Mouse (Mus musculus) lung, embryonic 16.5 days (tissue): ENCODE measurements around the gene Olfr667. TPM values are rescaled to one million over a fixed set of nuclear protein-coding genes. Genes with fewer than 3 reads are reported as not detected.
"Not testable (repeated sequence)": the region's sequence is repeated elsewhere in the genome, so short reads cannot be mapped to it uniquely, and the experiment has no call there.

Experiments
- ATAC-seq: fragments of 200-750 bp; cut with Nextera tagmentation; 2 replicates; pipeline ENCODE4 v1.8.0; 2017; ENCODE audit warnings: low read depth, mild to moderate bottlenecking, moderate library complexity
- H3K27ac ChIP-seq: fragments of 300-500 bp; sonication (generic); 2 replicates; pipeline ENCODE4 v1.5.1; 2014; ENCODE audit warnings: mild to moderate bottlenecking, control low read depth, low read length
- H3K27me3 ChIP-seq: fragments of 300-500 bp; sonication (generic); 2 replicates; pipeline ENCODE4 v1.6.1; 2014; ENCODE audit warnings: low read depth, low read length, mixed read lengths; ENCODE audit not compliant: control insufficient read depth, insufficient read depth
- H3K36me3 ChIP-seq: fragments of 300-500 bp; sonication (generic); 2 replicates; pipeline ENCODE4 v1.6.1; 2014; ENCODE audit warnings: low read length; ENCODE audit not compliant: control insufficient read depth, insufficient read depth
- H3K4me1 ChIP-seq: fragments of 300-500 bp; sonication (generic); replicated peaks from 2 replicates; pipeline ENCODE4 v1.6.1; 2014; ENCODE audit warnings: low read length, mixed read lengths; ENCODE audit not compliant: control insufficient read depth, insufficient read depth
- H3K4me2 ChIP-seq: fragments of 300-500 bp; sonication (generic); 2 replicates; pipeline ENCODE4 v1.6.1; 2014; ENCODE audit warnings: low read depth, low read length, control low read depth
- H3K4me3 ChIP-seq: fragments of 300-500 bp; sonication (generic); 2 replicates; pipeline ENCODE4 v1.5.1; 2014; ENCODE audit warnings: mild to moderate bottlenecking, low read length, control low read depth
- H3K9ac ChIP-seq: fragments of 300-500 bp; sonication (generic); 2 replicates; pipeline ENCODE4 v1.6.1; 2014; ENCODE audit warnings: low read length, control low read depth
- H3K9me3 ChIP-seq: fragments of 300-500 bp; sonication (generic); 2 replicates; pipeline ENCODE4 v1.6.1; 2016; ENCODE audit warnings: low read length; ENCODE audit not compliant: control insufficient read depth
- WGBS: fragments of 180-500 bp; shearing (Covaris S2); extraction: QIAGEN DNeasy Blood & Tissue Kit; methylation state at CpG from one replicate; pipeline ENCODE4 v1.1.7; 2014; 5-methylcytosine and 5-hydroxymethylcytosine counted together
- polyA plus RNA-seq: library from polyadenylated mRNA; unstranded; fragments of >200 nt; fragmentation: Nextera tagmentation; extraction: Ambion mirVana; gene quantifications from 2 replicates; pipeline ENCODE4 v1.2.1, GENCODE M21; 2015

Olfr667 gene
- polyA plus RNA-seq, result not detected in 2 replicates

- ATAC-seq, result no peak
- no peak within 1 kb of the TSS for H3K4me2 ChIP-seq
- H3K9me3 ChIP-seq, result no peaks in the 10 kb centered on the region
- no peaks in the 10 kb centered on the region for H3K27me3 ChIP-seq
- no peaks in the 10 kb centered on the region for H3K36me3 ChIP-seq
- H3K4me1 ChIP-seq, result no peaks in the 10 kb centered on the region
- no peak within 1 kb of the TSS for H3K9ac ChIP-seq
- H3K27ac ChIP-seq, result no peak within 1 kb of the TSS
- 76% methylated on average over 1 of the region's 1 CpGs for WGBS
- no peak within 1 kb of the TSS for H3K4me3 ChIP-seq
Measured at GRCm38 (mm10) chr7:104921382-104921781, at the start of gene Olfr667. Olfr667 (minus strand) TSS chr7:104921482.

- Histone ChIP-seq H3K4me2 (no peak within 1 kb of the TSS), H3K27ac (no peak within 1 kb of the TSS), H3K9me3 (no peaks in the 10 kb centered on the region), H3K36me3 (no peaks in the 10 kb centered on the region), H3K4me1 (no peaks in the 10 kb centered on the region), H3K9ac (no peak within 1 kb of the TSS), H3K4me3 (no peak within 1 kb of the TSS), H3K27me3 (no peaks in the 10 kb centered on the region)
- 24% methylated on average over 1 of the region's 1 CpGs for WGBS
- ATAC-seq, result no peak
Measured at GRCm38 (mm10) chr7:104962520-104962919, 41.2 kb upstream of the Olfr667 start, which contains the start of gene Olfr670. Olfr670 (minus strand) TSS chr7:104962620.

GRCm38 (mm10) chr7:104950234-104950633 lies 29.0 kb upstream of the Olfr667 start:
- H3K4me1 ChIP-seq, H3K27ac ChIP-seq, H3K4me3 ChIP-seq, H3K36me3 ChIP-seq, ATAC-seq, H3K27me3 ChIP-seq, H3K9ac ChIP-seq, H3K4me2 ChIP-seq, H3K9me3 ChIP-seq: not testable (repeated sequence)
- WGBS, result 86% methylated on average over 16 of the region's 16 CpGs

GRCm38 (mm10) chr7:104933940-104934339 lies 12.7 kb upstream of the Olfr667 start, which contains the start of gene Olfr669:
Olfr669 (plus strand) TSS chr7:104934240.
- Histone ChIP-seq H3K36me3 (no peaks in the 10 kb centered on the region), H3K4me2 (no peak within 1 kb of the TSS), H3K27ac (no peak within 1 kb of the TSS), H3K9me3 (no peaks in the 10 kb centered on the region), H3K27me3 (no peaks in the 10 kb centered on the region), H3K9ac (no peak within 1 kb of the TSS), H3K4me1 (no peaks in the 10 kb centered on the region), H3K4me3 (no peak within 1 kb of the TSS)
- no peak for ATAC-seq
- 91% methylated on average over 1 of the region's 1 CpGs for whole genome bisulfite sequencing

GRCm38 (mm10) chr7:104927957-104928356 lies 6.7 kb upstream of the Olfr667 start, which contains the start of gene Olfr668:
Olfr668 (minus strand) TSS chr7:104928057.
- WGBS, result 77% methylated on average over 1 of the region's 1 CpGs
- H3K4me1 ChIP-seq, result no peaks in the 10 kb centered on the region
- no peak within 1 kb of the TSS for H3K4me2 ChIP-seq
- no peaks in the 10 kb centered on the region for H3K36me3 ChIP-seq
- no peak for ATAC-seq
- no peaks in the 10 kb centered on the region for H3K27me3 ChIP-seq
- no peak within 1 kb of the TSS for H3K27ac ChIP-seq
- no peaks in the 10 kb centered on the region for H3K9me3 ChIP-seq
- H3K9ac ChIP-seq, result no peak within 1 kb of the TSS
- H3K4me3 ChIP-seq, result no peak within 1 kb of the TSS

GRCm38 (mm10) chr7:104895852-104896251 lies 25.4 kb downstream of the Olfr667 start, which contains the start of gene Olfr666:
Olfr666 (minus strand) TSS chr7:104895952.
- WGBS, result 79% methylated on average over 2 of the region's 2 CpGs

GRCm38 (mm10) chr7:104877731-104878130 lies 43.6 kb downstream of the Olfr667 start, which contains the start of gene Olfr665:
Olfr665 (plus strand) TSS chr7:104878031.
- Histone ChIP-seq H3K4me2 (no peak within 1 kb of the TSS), H3K9me3 (no peaks in the 10 kb centered on the region), H3K27ac (no peak within 1 kb of the TSS), H3K27me3 (no peaks in the 10 kb centered on the region), H3K4me3 (no peak within 1 kb of the TSS), H3K36me3 (no peaks in the 10 kb centered on the region), H3K4me1 (no peaks in the 10 kb centered on the region), H3K9ac (no peak within 1 kb of the TSS)
- no peak for ATAC-seq
- WGBS, result 25% methylated on average over 1 of the region's 1 CpGs

More at GRCm38 (mm10) chr7:104895852-104896251, 25.4 kb downstream of the Olfr667 start, which contains the start of gene Olfr666:
- no peaks in the 10 kb centered on the region for H3K4me1 ChIP-seq
- H3K36me3 ChIP-seq, result no peaks in the 10 kb centered on the region
- H3K4me3 ChIP-seq, result no peak within 1 kb of the TSS
- H3K9me3 ChIP-seq, result no peaks in the 10 kb centered on the region
- H3K9ac ChIP-seq, result no peak within 1 kb of the TSS
- H3K27ac ChIP-seq, result no peak within 1 kb of the TSS
- ATAC-seq, result no peak
- no peaks in the 10 kb centered on the region for H3K27me3 ChIP-seq
- H3K4me2 ChIP-seq, result no peak within 1 kb of the TSS

Other genes starting within 250 kb of the Olfr667 start
- not detected in 2 replicates for gene Olfr661, start 235.0 kb downstream of the Olfr667 start, polyA plus RNA-seq
- gene Usp17le, start 144.0 kb downstream of the Olfr667 start, polyA plus RNA-seq, result not detected in 2 replicates
- gene Usp17lb, start 78.9 kb downstream of the Olfr667 start, polyA plus RNA-seq, result not detected in 2 replicates
- not detected in 2 replicates for gene Usp17la, start 64.5 kb downstream of the Olfr667 start, polyA plus RNA-seq
- gene Olfr665, start 43.5 kb downstream of the Olfr667 start, polyA plus RNA-seq, result not detected in 2 replicates
- not detected in 2 replicates for gene Olfr666, start 25.5 kb downstream of the Olfr667 start, polyA plus RNA-seq
- not detected in 2 replicates for gene Olfr668, start 6.6 kb upstream of the Olfr667 start, polyA plus RNA-seq
- gene Olfr669, start 12.8 kb upstream of the Olfr667 start, polyA plus RNA-seq, result not detected in 2 replicates
- gene Olfr670, start 41.1 kb upstream of the Olfr667 start, polyA plus RNA-seq, result not detected in 2 replicates
- not detected in 2 replicates for gene Olfr671, start 57.6 kb upstream of the Olfr667 start, polyA plus RNA-seq
- gene Olfr672, start 80.5 kb upstream of the Olfr667 start, polyA plus RNA-seq, result not detected in 2 replicates
- gene Olfr675, start 107.0 kb upstream of the Olfr667 start, polyA plus RNA-seq, result not detected in 2 replicates
- gene Olfr676, start 111.2 kb upstream of the Olfr667 start, polyA plus RNA-seq, result not detected in 2 replicates
- not detected in 2 replicates for gene Olfr677, start 129.9 kb upstream of the Olfr667 start, polyA plus RNA-seq
- not detected in 2 replicates for gene Olfr678, start 143.0 kb upstream of the Olfr667 start, polyA plus RNA-seq
- gene Olfr679, start 159.7 kb upstream of the Olfr667 start, polyA plus RNA-seq, result not detected in 2 replicates
- gene Olfr680-ps1, start 171.3 kb upstream of the Olfr667 start, polyA plus RNA-seq, result not detected in 2 replicates
- not detected in 2 replicates for gene Olfr681, start 195.4 kb upstream of the Olfr667 start, polyA plus RNA-seq
- not detected in 2 replicates for gene Olfr683, start 225.5 kb upstream of the Olfr667 start, polyA plus RNA-seq
- not detected in 2 replicates for gene Olfr684, start 242.2 kb upstream of the Olfr667 start, polyA plus RNA-seq